In genomic region chr5:128810006-128810405, GRCm38 (mm10) we compare ENCODE assay signal across 8 mouse cellular contexts.
DNase-seq lines count a peak whose midpoint lies in the region; ATAC-seq lines count a peak whose summit lies in the region.
"Had no signal": no experiment of that assay in that cellular context is flagged by ENCODE, and none has a peak within 500 bp of the region (broad histone marks: within the 10 kb centered on the region; RNA-seq: fewer than 3 reads in every experiment).

No protein-coding gene starts in this region.

- 0 out of 2 replicates have a peak, but pooled peaks have one; percentile 36 for ATAC-seq in forebrain, embryonic 15.5 days (replicated peaks)
- ATAC-seq in neural tube, embryonic 13.5 days (ENCODE audit: low read depth): no peak

- WGBS in forebrain, embryonic 15.5 days: 30% methylated on average over 12 of the region's 12 CpGs
- 43% methylated on average over 12 of the region's 12 CpGs for WGBS in neural tube, embryonic 13.5 days

- H3K9me3 ChIP-seq in forebrain, embryonic 15.5 days: no peaks in the 10 kb centered on the region
- H3K9me3 ChIP-seq in neural tube, embryonic 13.5 days: no peaks in the 10 kb centered on the region
- H3K9me3 ChIP-seq: heart, embryonic 13.5 days had no signal

- H3K4me2 ChIP-seq in forebrain, embryonic 15.5 days (replicated peaks): no peak overlapping the region
- H3K4me2 ChIP-seq in neural tube, embryonic 13.5 days: no peak overlapping the region
- H3K4me2 ChIP-seq: heart, embryonic 13.5 days had no signal

- H3K4me1 ChIP-seq in forebrain, embryonic 15.5 days: peaks cover 49% of the 10 kb centered on the region
- H3K4me1 ChIP-seq in neural tube, embryonic 13.5 days (replicated peaks): peaks cover 47% of the 10 kb centered on the region

- H3K36me3 ChIP-seq in forebrain, embryonic 15.5 days: no peaks in the 10 kb centered on the region
- H3K36me3 ChIP-seq in neural tube, embryonic 13.5 days: no peaks in the 10 kb centered on the region
- H3K36me3 ChIP-seq: heart, embryonic 13.5 days had no signal

- no peaks in the 10 kb centered on the region for H3K27me3 ChIP-seq in forebrain, embryonic 15.5 days
- H3K27me3 ChIP-seq in neural tube, embryonic 13.5 days: no peaks in the 10 kb centered on the region

- no peak overlapping the region for H3K4me3 ChIP-seq in forebrain, embryonic 15.5 days
- H3K4me3 ChIP-seq in neural tube, embryonic 13.5 days: no peak overlapping the region
- H3K4me3 ChIP-seq: heart, embryonic 13.5 days had no signal

- H3K27ac ChIP-seq in forebrain, embryonic 15.5 days (replicated peaks): peak overlapping the region; percentile 61
- peak overlapping the region; percentile 46 for H3K27ac ChIP-seq in neural tube, embryonic 13.5 days (replicated peaks)
- H3K27ac ChIP-seq: heart, embryonic 13.5 days had no signal

- H3K9ac ChIP-seq in forebrain, embryonic 15.5 days (replicated peaks): no peak overlapping the region
- no peak overlapping the region for H3K9ac ChIP-seq in neural tube, embryonic 13.5 days
- H3K9ac ChIP-seq: heart, embryonic 13.5 days had no signal

- DNase-seq in brain, adult 2 months (ENCODE audit: low read depth, low spot score): peak; percentile 94
- peak; percentile 88 to 90 for DNase-seq in layer of hippocampus, adult 8-10 months (ENCODE audit: low spot score in 2 of 2)
- no peak for DNase-seq in spleen, postnatal 14 days (ENCODE audit: low spot score in 2 of 2)
- DNase-seq in adrenal gland, postnatal 25 days: no peak
- no peak for DNase-seq in adrenal gland, adult 8-10 months

Comparison
In these comparisons a context has a peak if more than half of its experiments do, and no peak if none do; other contexts are left out.
1. DNase-seq: peak in brain, adult 2 months (single experiment) and layer of hippocampus, adult 8-10 months (2 of 2); none in spleen, postnatal 14 days (0 of 2), adrenal gland, postnatal 25 days (single experiment) and adrenal gland, adult 8-10 months (single experiment).